Mouse (Mus musculus): ENCODE data around the gene Map2k5. TPM values are rescaled to one million over a fixed set of nuclear protein-coding genes. Genes with fewer than 3 reads are reported as not detected.

The Map2k5 gene
- polyA plus RNA-seq (2012; fragmentation: generic; extraction: Trizol) = 15.3 TPM
- long read RNA-seq, experiment 1, transcript Map2k5-201 (22 exons, 2,310 nt) = major isoform, 6 of 14 reads
- long read RNA-seq, experiment 1, partial matches to known transcripts = 4 of 14 reads
- long read RNA-seq, experiment 1, other reads (novel, unspliced or antisense) = 3 of 14 reads
- long read RNA-seq, experiment 2, transcript Map2k5-201 (22 exons, 2,310 nt) = major isoform, 120 of 188 reads
- long read RNA-seq, experiment 2, partial matches to known transcripts = 12 of 188 reads
- long read RNA-seq, experiment 2, other reads (novel, unspliced or antisense) = 56 of 188 reads

GRCm38 (mm10) chr9:63377270-63378142 lies at the start of gene Map2k5:
TSS of gene Map2k5 (minus strand) at chr9:63377902.
- Histone ChIP-seq H3K79me3 (ENCODE audit: low read depth) (peaks cover 2% of the 10 kb centered on the region), H3K27me3 (ENCODE audit: control insufficient read depth, insufficient read depth, insufficient read length) (no peaks in the 10 kb centered on the region), H3K79me2 (ENCODE audit: control insufficient read depth, insufficient read depth) (peaks cover 41% of the 10 kb centered on the region), H3K36me3 (ENCODE audit: control insufficient read depth, insufficient read depth) (no peaks in the 10 kb centered on the region), H3K4me3 (ENCODE audit: insufficient read depth, poor library complexity, severe bottlenecking) (peak within 1 kb of the TSS; percentile 57), H3ac (ENCODE audit: control insufficient read depth, insufficient read length, low read depth) (peak within 1 kb of the TSS; percentile 88)
- no peak for TF ChIP-seq MYOG (IDR thresholded peaks at IDR 0.05; ENCODE audit: control insufficient read depth, extremely low read depth, insufficient read length)
- TF ChIP-seq CEBPB (IDR thresholded peaks at IDR 0.05; ENCODE audit: low read depth) = no peak
- no peak for TF ChIP-seq FOSL1 (IDR thresholded peaks at IDR 0.05; ENCODE audit: insufficient read depth, low read length, poor library complexity, severe bottlenecking)
- TF ChIP-seq CTCF (IDR thresholded peaks at IDR 0.05; ENCODE audit: control insufficient read depth, insufficient read depth, insufficient read length) = no peak
- TF ChIP-seq MAX (IDR thresholded peaks at IDR 0.05) = peak; percentile 39
- TF ChIP-seq MYOD1 (IDR thresholded peaks at IDR 0.05; ENCODE audit: control insufficient read depth, insufficient read length, low read depth) = no peak
- no peak for TF ChIP-seq USF1 (IDR thresholded peaks at IDR 0.05; ENCODE audit: low read depth)

- Histone ChIP-seq H3ac (ENCODE audit: control insufficient read depth, insufficient read length, low read depth) (no peak overlapping the region), H3K79me2 (ENCODE audit: control insufficient read depth, insufficient read depth) (no peaks in the 10 kb centered on the region), H3K36me3 (ENCODE audit: control insufficient read depth, insufficient read depth) (no peaks in the 10 kb centered on the region), H3K4me3 (ENCODE audit: insufficient read depth, poor library complexity, severe bottlenecking) (no peak overlapping the region), H3K27me3 (ENCODE audit: control insufficient read depth, insufficient read depth, insufficient read length) (no peaks in the 10 kb centered on the region), H3K79me3 (ENCODE audit: low read depth) (no peaks in the 10 kb centered on the region)
- TF ChIP-seq CTCF (IDR thresholded peaks at IDR 0.05; ENCODE audit: control insufficient read depth, insufficient read depth, insufficient read length) (no peak), FOSL1 (IDR thresholded peaks at IDR 0.05; ENCODE audit: insufficient read depth, low read length, poor library complexity, severe bottlenecking) (no peak), USF1 (IDR thresholded peaks at IDR 0.05; ENCODE audit: low read depth) (no peak)
Observed at GRCm38 (mm10) chr9:63421096-63421736, 43.5 kb upstream of the Map2k5 start.

DNA sequence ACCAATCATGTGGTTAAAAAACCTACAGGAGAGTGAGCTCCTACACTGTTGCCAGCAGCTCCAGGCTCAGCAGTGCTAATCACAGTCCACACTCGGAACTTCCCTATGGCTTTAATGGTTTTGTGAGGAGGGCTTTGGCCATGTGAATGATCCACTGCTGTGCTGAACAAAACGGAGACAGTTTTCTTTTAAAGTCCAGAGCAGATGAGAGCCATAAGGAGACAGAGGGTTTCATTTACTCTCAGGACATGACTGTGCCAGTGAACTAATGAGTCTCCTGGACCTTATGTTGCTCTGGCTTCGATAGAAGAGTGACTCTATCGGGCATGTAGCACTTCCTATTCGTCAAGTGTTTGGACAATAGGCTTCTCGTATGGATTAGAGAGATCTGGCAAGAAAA lies 42.7 kb upstream of the Map2k5 start:
- H3K36me3 ChIP-seq (ENCODE audit: control insufficient read depth, insufficient read depth) = no peaks in the 10 kb centered on the region
- no peaks in the 10 kb centered on the region for H3K79me2 ChIP-seq (ENCODE audit: control insufficient read depth, insufficient read depth)
- H3ac ChIP-seq (ENCODE audit: control insufficient read depth, insufficient read length, low read depth) = no peak overlapping the region
- TF ChIP-seq MAX (IDR thresholded peaks at IDR 0.05) (no peak), CTCF (IDR thresholded peaks at IDR 0.05; ENCODE audit: control insufficient read depth, insufficient read depth, insufficient read length) (no peak), CEBPB (IDR thresholded peaks at IDR 0.05; ENCODE audit: low read depth) (no peak), FOSL1 (IDR thresholded peaks at IDR 0.05; ENCODE audit: insufficient read depth, low read length, poor library complexity, severe bottlenecking) (no peak), MYOG (IDR thresholded peaks at IDR 0.05; ENCODE audit: control insufficient read depth, extremely low read depth, insufficient read length) (no peak), MYOD1 (IDR thresholded peaks at IDR 0.05; ENCODE audit: control insufficient read depth, insufficient read length, low read depth) (no peak), USF1 (IDR thresholded peaks at IDR 0.05; ENCODE audit: low read depth) (no peak)
- no peaks in the 10 kb centered on the region for H3K79me3 ChIP-seq (ENCODE audit: low read depth)
- H3K27me3 ChIP-seq (ENCODE audit: control insufficient read depth, insufficient read depth, insufficient read length) = no peaks in the 10 kb centered on the region
- H3K4me3 ChIP-seq (ENCODE audit: insufficient read depth, poor library complexity, severe bottlenecking) = no peak overlapping the region

DNA sequence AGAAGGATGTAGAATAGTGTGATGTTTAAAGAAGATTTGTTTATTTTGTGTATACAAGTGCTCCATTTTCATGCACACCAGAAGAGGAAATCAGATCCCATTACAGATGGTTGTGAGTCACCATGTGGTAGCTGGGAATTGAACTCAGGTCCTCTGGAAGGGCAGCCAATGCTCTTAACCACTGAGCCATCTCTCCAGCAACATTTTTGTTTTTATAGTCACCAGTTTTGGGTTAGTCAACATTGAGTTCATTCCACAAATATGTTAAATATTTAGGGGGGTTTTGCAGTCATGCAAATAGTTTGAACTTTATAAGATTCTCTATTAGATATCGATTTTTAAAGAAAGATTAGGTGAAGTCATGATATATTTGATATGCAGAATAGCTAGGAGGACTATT lies 22.5 kb upstream of the Map2k5 start:
- Histone ChIP-seq H3ac (ENCODE audit: control insufficient read depth, insufficient read length, low read depth) (no peak overlapping the region), H3K27me3 (ENCODE audit: control insufficient read depth, insufficient read depth, insufficient read length) (no peaks in the 10 kb centered on the region), H3K36me3 (ENCODE audit: control insufficient read depth, insufficient read depth) (peaks cover 11% of the 10 kb centered on the region), H3K79me3 (ENCODE audit: low read depth) (peaks cover 31% of the 10 kb centered on the region), H3K79me2 (ENCODE audit: control insufficient read depth, insufficient read depth) (peaks cover 36% of the 10 kb centered on the region), H3K4me3 (ENCODE audit: insufficient read depth, poor library complexity, severe bottlenecking) (no peak overlapping the region)
- TF ChIP-seq CEBPB (IDR thresholded peaks at IDR 0.05; ENCODE audit: low read depth) (no peak), FOSL1 (IDR thresholded peaks at IDR 0.05; ENCODE audit: insufficient read depth, low read length, poor library complexity, severe bottlenecking) (peak; percentile 41), MAX (IDR thresholded peaks at IDR 0.05) (no peak), MYOD1 (IDR thresholded peaks at IDR 0.05; ENCODE audit: control insufficient read depth, insufficient read length, low read depth) (no peak), CTCF (IDR thresholded peaks at IDR 0.05; ENCODE audit: control insufficient read depth, insufficient read depth, insufficient read length) (no peak), USF1 (IDR thresholded peaks at IDR 0.05; ENCODE audit: low read depth) (no peak), MYOG (IDR thresholded peaks at IDR 0.05; ENCODE audit: control insufficient read depth, extremely low read depth, insufficient read length) (no peak)

DNA sequence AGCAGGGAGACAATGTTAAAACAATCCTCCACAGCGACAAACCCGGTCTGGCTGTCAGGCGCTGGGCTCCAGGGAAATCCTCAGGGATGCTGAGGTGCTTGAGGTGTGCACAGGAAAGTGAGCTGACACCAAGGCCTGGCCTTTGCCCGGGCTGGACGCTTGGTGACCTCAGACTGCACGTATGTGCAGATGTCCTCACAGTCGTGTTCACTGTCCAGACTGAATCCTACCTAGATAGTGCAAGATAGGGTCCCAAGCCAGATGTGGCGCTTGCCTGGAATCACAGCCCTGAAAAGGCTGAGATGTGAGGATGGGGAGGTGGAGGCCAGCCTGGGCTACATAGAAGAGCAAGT lies 21.7 kb upstream of the Map2k5 start:
- H3K79me2 ChIP-seq (ENCODE audit: control insufficient read depth, insufficient read depth) = peaks cover 41% of the 10 kb centered on the region
- peak overlapping the region; percentile 66 for H3K4me3 ChIP-seq (ENCODE audit: insufficient read depth, poor library complexity, severe bottlenecking)

More for the DNA sequence above, 21.7 kb upstream of the Map2k5 start:
- H3K36me3 ChIP-seq (ENCODE audit: control insufficient read depth, insufficient read depth) = peaks cover 14% of the 10 kb centered on the region
- H3ac ChIP-seq (ENCODE audit: control insufficient read depth, insufficient read length, low read depth) = peak overlapping the region; percentile 28
- H3K27me3 ChIP-seq (ENCODE audit: control insufficient read depth, insufficient read depth, insufficient read length) = no peaks in the 10 kb centered on the region
- TF ChIP-seq MYOG (IDR thresholded peaks at IDR 0.05; ENCODE audit: control insufficient read depth, extremely low read depth, insufficient read length) = no peak
- TF ChIP-seq CTCF (IDR thresholded peaks at IDR 0.05; ENCODE audit: control insufficient read depth, insufficient read depth, insufficient read length) = no peak
- TF ChIP-seq FOSL1 (IDR thresholded peaks at IDR 0.05; ENCODE audit: insufficient read depth, low read length, poor library complexity, severe bottlenecking) = no peak
- TF ChIP-seq MAX (IDR thresholded peaks at IDR 0.05) = no peak
- peaks cover 31% of the 10 kb centered on the region for H3K79me3 ChIP-seq (ENCODE audit: low read depth)
